Mouse (Mus musculus) stomach, postnatal 0 days (tissue): ENCODE results near the gene Mms19. TPM values are rescaled to one million over a fixed set of nuclear protein-coding genes. Genes with fewer than 3 reads are reported as not detected.

Experiments
- ATAC-seq: fragments of 200-750 bp; cut with Nextera tagmentation; 2 replicates; pipeline ENCODE4 v1.8.0; 2017; ENCODE audit not compliant: low FRiP score, low TSS enrichment
- DNase-seq: peaks from one replicate; pipeline ENCODE4 v3.0.0-alpha.2; 2016; ENCODE audit warnings: low spot score
- H3K27ac ChIP-seq: fragments of 300-500 bp; sonication (generic); replicated peaks from 2 replicates; pipeline ENCODE4 v1.5.1; 2014; ENCODE audit warnings: mild to moderate bottlenecking, control low read depth
- H3K27me3 ChIP-seq: fragments of 300-500 bp; sonication (generic); 2 replicates; pipeline ENCODE4 v1.6.1; 2014; ENCODE audit warnings: low read length; ENCODE audit not compliant: control insufficient read depth, insufficient read depth
- H3K36me3 ChIP-seq: fragments of 300-500 bp; sonication (generic); 2 replicates; pipeline ENCODE4 v1.6.1; 2014; ENCODE audit warnings: low read length, mixed read lengths; ENCODE audit not compliant: control insufficient read depth, insufficient read depth
- H3K4me1 ChIP-seq: fragments of 300-500 bp; sonication (generic); replicated peaks from 2 replicates; pipeline ENCODE4 v1.6.1; 2014; ENCODE audit warnings: antibody characterized with exemption; ENCODE audit not compliant: control insufficient read depth, insufficient read depth
- H3K4me2 ChIP-seq: fragments of 300-500 bp; sonication (generic); replicated peaks from 2 replicates; pipeline ENCODE4 v1.6.1; 2014; ENCODE audit warnings: low read depth, mild to moderate bottlenecking, control low read depth, moderate library complexity
- H3K4me3 ChIP-seq: fragments of 300-500 bp; sonication (generic); 2 replicates; pipeline ENCODE4 v1.5.1; 2014; ENCODE audit warnings: low read depth, low read length, control low read depth
- H3K9ac ChIP-seq: fragments of 300-500 bp; sonication (generic); 2 replicates; pipeline ENCODE4 v1.6.1; 2014; ENCODE audit warnings: mild to moderate bottlenecking, low read length, control low read depth, mixed read lengths
- H3K9me3 ChIP-seq: fragments of 300-500 bp; sonication (generic); 2 replicates; pipeline ENCODE4 v1.6.1; 2016; ENCODE audit warnings: low read length; ENCODE audit not compliant: control insufficient read depth
- CTCF ChIP-seq: IDR thresholded peaks from 2 replicates; pipeline ENCODE4 v1.5.1; 2016; ENCODE audit warnings: antibody characterized with exemption, low read depth, mild to moderate bottlenecking, moderate library complexity
- EP300 ChIP-seq: optimal IDR thresholded peaks from 2 replicates; pipeline ENCODE3; 2016; ENCODE audit warnings: antibody characterized with exemption
- WGBS: fragments of 180-500 bp; shearing (Covaris S2); extraction: QIAGEN DNeasy Blood & Tissue Kit; methylation state at CpG from one replicate; pipeline ENCODE4 v1.1.7; 2014; 5-methylcytosine and 5-hydroxymethylcytosine counted together
- polyA plus RNA-seq: library from polyadenylated mRNA; unstranded; fragments of >200 nt; fragmentation: Nextera tagmentation; extraction: Ambion mirVana; gene quantifications from 2 replicates; pipeline ENCODE4 v1.2.1, GENCODE M21; 2015

Mms19 gene
- polyA plus RNA-seq, 1 experiment from 2014 or later, result 10.2 TPM

DNA sequence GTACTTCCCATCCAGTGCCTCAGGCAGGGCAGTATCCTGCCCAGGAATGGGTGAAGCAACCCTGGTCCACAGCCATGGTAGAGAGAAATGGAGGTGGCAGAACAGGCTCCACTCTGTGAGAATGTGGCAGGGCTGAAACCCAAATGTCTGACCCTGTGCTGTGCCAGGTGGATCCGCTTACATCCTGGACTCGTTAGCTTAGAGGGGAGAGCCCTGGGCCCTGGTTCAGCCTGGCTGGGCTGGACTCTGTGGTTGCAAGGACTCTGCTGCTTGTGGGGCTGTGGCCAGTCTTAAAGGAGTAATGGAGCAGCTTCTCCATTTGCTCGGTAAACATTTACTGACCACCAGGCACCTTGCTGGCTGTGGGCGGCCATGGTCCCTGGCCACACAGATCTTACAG is 6.2 kb upstream of the Mms19 start:
- DNase-seq, result no peak
- WGBS, result 79% methylated on average over 4 of the region's 4 CpGs
- Histone ChIP-seq H3K36me3 (no peaks in the 10 kb centered on the region), H3K9ac (no peak overlapping the region), H3K27me3 (no peaks in the 10 kb centered on the region), H3K9me3 (no peaks in the 10 kb centered on the region), H3K27ac (no peak overlapping the region), H3K4me3 (no peak overlapping the region), H3K4me2 (no peak overlapping the region), H3K4me1 (no peaks in the 10 kb centered on the region)
- no peak for ATAC-seq
- TF ChIP-seq CTCF, result no peak
- no peak for TF ChIP-seq EP300

DNA sequence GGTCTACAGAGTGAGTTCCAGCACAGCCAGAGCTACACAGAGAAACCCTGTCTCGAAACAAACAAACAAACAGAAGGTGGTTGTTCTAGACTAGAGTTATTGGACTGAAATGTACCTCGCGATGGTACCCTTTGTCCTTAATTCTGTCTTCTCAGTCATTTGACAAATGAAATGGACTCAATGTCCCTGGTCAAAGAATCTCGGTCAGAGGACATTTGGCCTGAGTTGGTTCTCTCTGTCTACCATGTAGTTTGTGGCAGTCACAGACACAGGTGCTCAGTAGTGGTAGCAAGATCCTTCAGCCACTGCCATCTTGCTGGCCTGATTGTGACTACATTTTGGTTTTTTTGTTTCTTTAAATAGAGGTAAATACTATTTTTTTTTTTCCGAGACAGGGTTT is 5.0 kb upstream of the Mms19 start:
- no peak overlapping the region for H3K9ac ChIP-seq
- H3K36me3 ChIP-seq, result no peaks in the 10 kb centered on the region
- TF ChIP-seq EP300 (no peak), CTCF (no peak)
- no peaks in the 10 kb centered on the region for H3K4me1 ChIP-seq
- no peak for ATAC-seq
- H3K27me3 ChIP-seq, result no peaks in the 10 kb centered on the region
- H3K27ac ChIP-seq, result no peak overlapping the region
- H3K9me3 ChIP-seq, result no peaks in the 10 kb centered on the region
- WGBS, result 87% methylated on average over 5 of the region's 5 CpGs
- no peak overlapping the region for H3K4me2 ChIP-seq
- H3K4me3 ChIP-seq, result no peak overlapping the region
- no peak for DNase-seq

DNA sequence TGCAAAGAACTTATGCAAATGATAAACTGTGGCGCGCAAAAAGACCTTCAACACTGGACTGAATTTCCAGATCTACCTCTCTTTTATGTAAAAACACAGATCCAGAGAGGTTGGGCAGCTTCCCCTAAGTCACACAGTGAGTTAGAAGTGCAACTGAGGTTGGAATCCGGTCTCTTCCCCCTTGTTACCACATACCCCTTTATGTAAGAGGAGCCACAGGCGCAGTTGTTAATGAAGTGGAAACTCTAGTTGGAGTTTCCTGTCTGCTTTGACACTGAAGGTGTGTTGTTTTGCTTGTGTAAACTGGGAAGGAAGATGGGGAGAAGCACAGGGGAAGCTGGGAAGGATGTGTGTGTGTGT is 1.8 kb upstream of the Mms19 start:
- ATAC-seq, result no peak
- H3K4me3 ChIP-seq, result peak overlapping the region; percentile 92
- no peaks in the 10 kb centered on the region for H3K36me3 ChIP-seq
- no peaks in the 10 kb centered on the region for H3K27me3 ChIP-seq
- no peaks in the 10 kb centered on the region for H3K9me3 ChIP-seq
- no peak for TF ChIP-seq CTCF
- TF ChIP-seq EP300, result no peak
- H3K9ac ChIP-seq, result peak overlapping the region; percentile 80
- peak overlapping the region; percentile 95 for H3K4me2 ChIP-seq
- no peak for DNase-seq
- no peaks in the 10 kb centered on the region for H3K4me1 ChIP-seq
- H3K27ac ChIP-seq, result peak overlapping the region; percentile 93
- WGBS, result 24% methylated on average over 4 of the region's 4 CpGs

DNA sequence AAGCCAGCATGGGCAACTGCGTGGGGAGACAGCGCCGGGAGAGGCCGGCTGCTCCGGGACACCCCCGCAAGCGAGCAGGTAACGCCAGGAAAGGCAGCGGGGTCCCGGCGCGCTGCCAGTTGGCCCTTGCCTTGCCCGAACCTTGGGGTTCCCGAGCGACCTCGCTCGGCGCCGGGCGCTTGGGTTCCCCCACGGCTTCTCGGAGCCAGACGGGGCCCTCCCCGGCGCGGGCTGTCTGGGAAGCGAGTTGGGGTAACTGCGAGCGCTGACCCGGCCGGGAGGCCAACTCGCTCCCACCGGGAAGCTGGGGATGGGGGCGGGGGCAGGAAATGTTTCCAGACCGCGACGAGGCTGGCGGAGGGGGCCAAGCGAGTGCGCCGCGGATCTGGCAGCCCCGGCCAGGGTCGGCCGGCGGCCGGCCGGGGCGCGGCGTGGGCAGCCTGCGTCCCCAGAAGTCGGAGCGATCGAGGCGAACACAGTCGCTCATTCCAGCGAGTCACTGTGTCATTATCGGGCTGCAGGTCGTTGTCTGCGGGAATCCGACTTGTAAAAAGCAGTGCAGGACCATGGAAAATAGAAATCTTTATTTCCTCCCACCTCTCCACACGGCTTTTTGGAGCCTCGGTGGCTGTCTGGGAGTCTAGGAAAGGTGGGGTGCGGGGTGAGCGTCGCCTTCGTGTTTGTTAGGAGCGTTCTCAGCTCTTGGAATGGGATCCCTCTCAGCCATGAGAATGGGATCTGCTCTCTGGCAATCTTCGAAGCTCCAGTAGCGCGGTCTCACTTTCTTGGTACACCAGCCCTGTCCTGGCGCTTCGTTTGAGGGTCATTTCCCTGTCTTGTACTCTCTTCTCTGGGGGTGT is 1.2 kb upstream of the Mms19 start:
- Histone ChIP-seq H3K27ac (peak overlapping the region; percentile 93), H3K4me2 (peak overlapping the region; percentile 95), H3K4me3 (peak overlapping the region; percentile 92), H3K9ac (peak overlapping the region; percentile 80), H3K27me3 (no peaks in the 10 kb centered on the region), H3K9me3 (no peaks in the 10 kb centered on the region), H3K4me1 (no peaks in the 10 kb centered on the region), H3K36me3 (no peaks in the 10 kb centered on the region)
- WGBS, result 1% methylated on average over 73 of the region's 74 CpGs
- peak; percentile 43 for DNase-seq
- TF ChIP-seq EP300, result no peak
- TF ChIP-seq CTCF, result no peak
- no peak for ATAC-seq

DNA sequence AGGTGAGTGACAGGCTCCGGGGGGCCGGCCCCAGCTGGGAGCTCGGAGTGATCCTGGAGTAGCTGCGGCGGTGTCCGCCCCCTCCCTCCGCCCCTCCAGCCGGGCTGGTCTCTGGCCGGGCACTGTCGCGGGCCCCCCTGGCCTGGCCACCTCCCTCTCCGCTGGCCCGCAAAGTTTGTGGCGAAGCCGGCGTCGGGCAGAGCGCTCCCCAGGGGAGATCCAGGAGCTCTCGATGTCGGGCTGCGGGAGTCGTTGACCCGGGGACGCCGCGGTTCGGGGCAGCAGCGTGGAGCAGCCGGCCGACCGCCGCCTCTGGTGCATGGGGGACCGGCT is 604 bp upstream of the Mms19 start, which contains the start of gene Ubtd1:
Gene Ubtd1 (plus strand): TSS at position 169 of the 333 bp plus-strand sequence.
- H3K4me1 ChIP-seq, result no peaks in the 10 kb centered on the region
- 0% methylated on average over 29 of the region's 33 CpGs for WGBS
- H3K9me3 ChIP-seq, result no peaks in the 10 kb centered on the region
- H3K9ac ChIP-seq, result peak within 1 kb of the TSS; percentile 80
- H3K4me2 ChIP-seq, result peak within 1 kb of the TSS; percentile 95
- H3K4me3 ChIP-seq, result peak within 1 kb of the TSS; percentile 92
- no peaks in the 10 kb centered on the region for H3K36me3 ChIP-seq
- H3K27me3 ChIP-seq, result no peaks in the 10 kb centered on the region
- ATAC-seq (no peak), DNase-seq (no peak)
- TF ChIP-seq CTCF (no peak), EP300 (no peak)
- peak within 1 kb of the TSS; percentile 93 for H3K27ac ChIP-seq

DNA sequence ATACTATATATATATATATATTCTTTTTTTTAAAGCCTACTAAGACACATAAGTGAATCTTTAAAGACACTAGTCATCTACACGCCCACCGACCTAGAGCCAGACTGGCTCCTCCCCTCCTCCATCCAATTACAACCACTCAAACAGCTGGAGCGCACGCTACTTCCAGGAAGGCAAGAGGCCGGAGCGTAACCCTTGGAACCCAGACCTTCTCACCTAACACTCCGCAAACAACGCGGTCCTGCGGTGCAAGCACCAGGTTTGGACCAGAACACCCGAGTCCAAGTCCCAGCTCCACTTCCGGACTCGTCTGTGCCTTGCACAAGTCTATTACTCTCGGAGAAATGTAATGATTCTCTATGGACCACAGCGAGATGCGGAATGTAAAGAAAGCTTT is 537 bp downstream of the Mms19 start:
- Histone ChIP-seq H3K4me2 (peak overlapping the region; percentile 76), H3K4me3 (peak overlapping the region; percentile 92), H3K27me3 (no peaks in the 10 kb centered on the region), H3K4me1 (no peaks in the 10 kb centered on the region), H3K27ac (peak overlapping the region; percentile 93), H3K9ac (peak overlapping the region; percentile 80), H3K9me3 (no peaks in the 10 kb centered on the region), H3K36me3 (0 out of 2 replicates have a peak, but pooled peaks cover 1% of the 10 kb centered on the region)
- ATAC-seq, result peak; percentile 7; the same call in 1 of the 2 replicates
- no peak for TF ChIP-seq EP300
- no peak for TF ChIP-seq CTCF
- no peak for DNase-seq
- WGBS, result 0% methylated on average over 16 of the region's 16 CpGs
